Mouse (Mus musculus): ENCODE measurements around the gene Nsun4.
A peak's percentile ranks its signal among the peaks of the same experiment; 100 is the strongest.

Nsun4 gene

DNA sequence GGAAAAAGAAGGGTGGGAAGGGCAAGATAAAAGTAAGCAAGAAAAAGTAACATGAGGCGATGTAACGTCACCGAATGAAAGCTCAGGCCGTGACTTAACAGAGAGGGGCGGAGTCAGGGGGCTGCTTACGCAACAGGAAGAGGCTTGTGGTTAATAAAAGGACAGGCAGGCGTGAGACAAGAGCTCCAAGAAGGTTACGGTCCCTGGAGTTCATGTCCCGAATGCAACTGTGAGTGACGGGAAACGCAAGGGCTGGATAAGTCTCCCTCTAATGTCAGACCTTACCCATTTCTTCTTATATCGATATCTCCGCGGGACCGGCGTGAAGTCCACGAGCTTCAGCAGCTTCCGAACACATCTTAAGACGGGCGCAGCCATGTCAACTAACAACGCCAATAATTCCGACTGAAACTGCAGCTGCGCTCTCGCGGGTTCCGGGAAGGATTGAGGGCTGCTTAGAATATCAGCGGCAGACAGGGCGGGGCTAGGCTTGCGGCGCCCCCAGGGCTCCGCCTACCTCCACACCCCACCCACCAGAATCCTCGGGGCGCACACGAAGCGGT is at the start of gene Nsun4:
Gene Nsun4, minus strand, starts transcription at position 478 of the 563 bp plus-strand sequence.
- peak; percentile 88 for DNase-seq (ENCODE audit: extremely low spot score)

DNA sequence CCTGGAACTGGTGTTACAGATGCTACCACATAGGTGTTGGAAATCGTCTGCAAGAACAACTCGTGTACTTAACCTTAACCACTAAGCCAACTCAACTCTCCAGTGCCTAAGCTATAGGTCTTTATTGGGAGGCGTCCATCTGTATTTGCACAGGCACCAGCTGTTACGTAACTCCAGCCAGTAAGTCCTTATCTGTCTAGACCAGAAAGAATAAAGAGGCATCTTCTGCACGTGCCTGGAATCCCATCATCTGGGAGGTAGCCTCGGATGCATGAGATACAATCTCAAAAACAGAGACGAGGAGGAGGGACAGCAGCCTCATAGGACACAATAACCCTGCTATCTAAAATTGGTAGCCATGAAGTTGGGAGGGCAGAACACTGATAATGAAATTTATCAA is 47.3 kb upstream of the Nsun4 start:
- no peak for DNase-seq (ENCODE audit: extremely low spot score)

DNA sequence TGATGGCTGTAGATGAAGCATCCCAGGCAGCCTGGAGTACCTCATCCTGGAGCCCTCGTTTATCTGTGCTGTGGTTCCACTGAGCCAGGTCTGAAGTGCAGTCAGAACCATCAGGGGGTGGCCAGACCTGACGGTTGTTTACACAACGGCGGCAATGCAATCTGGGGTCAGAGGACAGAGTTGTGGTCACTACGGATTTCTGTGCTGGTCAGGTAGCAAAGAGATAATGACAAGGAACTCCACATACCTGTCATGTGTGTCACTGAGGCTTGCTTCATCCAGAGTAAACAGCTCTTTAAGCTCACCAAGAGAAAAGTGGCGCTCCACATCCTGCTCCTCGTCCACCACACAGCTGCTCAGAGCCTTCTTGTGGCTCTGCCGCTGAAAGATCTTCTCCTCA is 43.5 kb upstream of the Nsun4 start:
- no peak for DNase-seq (ENCODE audit: extremely low spot score)

DNA sequence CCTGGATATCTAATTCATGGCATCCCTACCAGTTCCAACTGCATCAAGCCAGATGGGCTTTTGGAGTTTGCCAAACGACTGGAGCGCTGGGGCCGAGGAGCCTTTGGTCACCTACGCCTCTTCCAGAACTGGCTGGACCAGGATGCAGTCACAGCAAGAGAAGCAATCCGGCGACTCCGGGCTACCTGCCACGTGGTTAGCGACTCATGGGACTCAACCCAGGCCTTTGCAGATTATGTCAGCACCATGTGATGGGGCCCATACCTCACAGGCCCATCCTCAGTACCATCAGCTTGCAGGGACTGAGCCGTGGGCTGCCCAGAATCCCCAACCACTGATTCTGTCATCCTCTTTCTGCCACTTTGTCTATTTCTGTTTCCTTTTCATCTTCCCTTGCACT is 42.6 kb upstream of the Nsun4 start:
- no peak for DNase-seq (ENCODE audit: extremely low spot score)

DNA sequence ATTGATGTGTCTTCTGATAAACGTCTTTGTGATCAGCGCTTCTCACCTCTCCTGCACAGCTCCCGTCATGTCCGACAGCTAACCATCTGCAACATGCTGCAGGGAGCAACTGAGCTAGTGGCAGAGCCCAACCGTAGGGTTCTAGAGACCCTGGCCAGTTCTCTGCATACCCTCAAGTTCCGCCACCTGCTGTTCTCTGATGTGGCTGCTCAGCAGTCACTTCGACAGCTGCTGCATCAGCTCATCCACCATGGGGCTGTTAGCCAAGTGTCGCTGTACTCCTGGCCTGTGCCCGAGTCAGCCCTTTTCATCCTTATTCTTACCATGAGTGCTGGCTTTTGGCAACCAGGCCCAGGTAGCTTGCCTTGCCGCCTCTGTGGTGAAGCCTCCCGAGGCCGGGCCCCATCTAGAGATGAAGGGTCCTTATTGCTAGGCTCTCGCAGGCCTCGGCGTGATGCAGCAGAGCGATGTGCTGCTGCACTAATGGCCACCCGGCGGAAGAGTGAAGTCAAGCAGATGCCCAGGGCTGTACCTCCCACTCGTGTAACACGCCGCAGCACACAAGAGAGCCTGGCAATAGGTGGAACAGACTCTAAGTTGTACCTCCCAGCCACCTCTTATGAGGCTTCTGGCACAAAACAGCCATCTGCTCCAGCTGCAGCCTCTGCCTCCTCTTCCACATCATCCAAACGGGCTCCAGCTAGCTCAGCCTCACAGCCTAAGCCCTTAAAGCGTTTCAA is 35.0 kb upstream of the Nsun4 start:
- DNase-seq (ENCODE audit: extremely low spot score) = no peak

DNA sequence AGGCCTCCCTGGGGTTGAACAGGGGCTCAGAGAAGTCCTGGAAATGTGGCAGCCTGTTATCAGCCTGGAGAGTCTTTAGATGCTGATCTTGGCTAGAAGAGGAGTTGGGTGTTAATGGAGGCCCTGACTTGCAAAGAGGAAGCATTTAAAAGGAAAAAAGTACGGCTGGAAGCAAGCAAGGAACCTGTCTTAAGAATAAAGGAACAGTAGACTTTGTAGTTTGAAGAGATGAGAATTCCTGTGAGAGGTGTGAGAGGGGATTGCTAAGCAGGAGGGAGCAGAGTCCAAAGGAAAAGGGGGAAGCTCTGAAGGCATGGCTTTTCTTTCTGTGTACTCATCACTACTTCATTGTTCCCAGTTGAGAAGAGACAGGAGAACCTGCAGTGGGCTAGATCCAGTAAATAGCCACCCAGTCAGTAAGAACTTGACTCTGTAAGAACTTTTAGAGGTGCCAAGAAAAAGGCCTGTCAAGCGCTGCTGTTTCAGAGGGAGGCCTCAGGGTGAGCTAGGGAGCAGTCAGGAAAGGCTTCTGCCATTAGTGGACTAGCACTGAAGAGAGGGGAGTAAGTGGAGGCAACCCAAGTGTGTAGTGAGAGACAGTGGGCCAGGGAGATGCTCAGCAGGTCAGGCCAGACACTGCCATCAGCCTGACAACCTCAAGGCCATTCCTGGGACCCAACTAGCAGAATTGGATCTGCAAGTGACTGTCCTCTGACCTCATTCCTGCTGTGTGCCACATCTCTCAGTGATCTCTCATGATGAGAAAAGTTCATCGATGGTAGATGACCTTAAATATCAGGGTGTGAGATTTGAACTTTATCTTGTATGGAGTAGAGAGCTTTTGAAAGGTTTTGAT is 23.8 kb upstream of the Nsun4 start:
- no peak for DNase-seq (ENCODE audit: extremely low spot score)

DNA sequence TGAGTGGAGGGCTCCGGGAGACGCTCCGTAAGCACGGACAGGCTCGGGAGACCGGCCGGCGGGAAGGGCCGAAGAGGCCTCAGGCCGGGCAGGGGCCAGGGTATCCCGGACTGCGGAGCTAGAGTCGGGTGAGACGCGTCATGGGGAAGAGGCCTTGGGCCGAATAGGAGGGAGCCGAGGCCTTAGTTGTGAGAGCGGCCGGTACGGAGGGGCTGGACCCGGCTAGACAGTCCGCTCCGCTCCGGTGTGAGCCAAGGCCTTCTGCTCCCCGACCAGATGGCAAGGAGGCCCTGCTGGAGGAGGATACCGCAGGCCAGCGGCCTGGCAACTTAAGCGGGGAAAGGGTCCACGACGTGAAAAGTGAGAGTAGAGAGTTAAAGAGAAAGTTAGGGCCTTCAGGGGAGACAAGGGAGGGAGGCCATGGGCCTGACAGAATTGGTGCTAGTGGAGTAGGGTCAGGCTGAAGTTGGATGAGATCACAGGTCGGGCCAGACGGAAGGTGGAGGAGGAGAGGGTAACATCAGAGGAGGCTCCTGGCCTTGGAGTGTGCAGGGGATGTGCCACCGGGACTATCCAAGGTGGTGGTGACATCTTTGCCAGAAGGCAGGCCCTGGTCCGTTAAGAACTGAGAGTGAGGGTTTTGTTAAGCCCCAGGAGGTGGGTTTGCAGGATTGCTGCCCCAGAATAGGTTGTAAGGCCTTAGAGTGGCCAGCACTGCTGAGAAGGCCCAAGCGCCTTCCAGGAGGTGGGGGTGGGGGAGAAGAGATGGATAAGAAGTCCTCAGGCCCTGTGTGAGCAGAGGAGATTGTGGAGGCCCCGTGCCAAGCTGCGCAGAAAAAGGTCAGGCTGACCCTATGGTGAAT is 22.9 kb upstream of the Nsun4 start:
- DNase-seq (ENCODE audit: extremely low spot score) = peak; percentile 55

DNA sequence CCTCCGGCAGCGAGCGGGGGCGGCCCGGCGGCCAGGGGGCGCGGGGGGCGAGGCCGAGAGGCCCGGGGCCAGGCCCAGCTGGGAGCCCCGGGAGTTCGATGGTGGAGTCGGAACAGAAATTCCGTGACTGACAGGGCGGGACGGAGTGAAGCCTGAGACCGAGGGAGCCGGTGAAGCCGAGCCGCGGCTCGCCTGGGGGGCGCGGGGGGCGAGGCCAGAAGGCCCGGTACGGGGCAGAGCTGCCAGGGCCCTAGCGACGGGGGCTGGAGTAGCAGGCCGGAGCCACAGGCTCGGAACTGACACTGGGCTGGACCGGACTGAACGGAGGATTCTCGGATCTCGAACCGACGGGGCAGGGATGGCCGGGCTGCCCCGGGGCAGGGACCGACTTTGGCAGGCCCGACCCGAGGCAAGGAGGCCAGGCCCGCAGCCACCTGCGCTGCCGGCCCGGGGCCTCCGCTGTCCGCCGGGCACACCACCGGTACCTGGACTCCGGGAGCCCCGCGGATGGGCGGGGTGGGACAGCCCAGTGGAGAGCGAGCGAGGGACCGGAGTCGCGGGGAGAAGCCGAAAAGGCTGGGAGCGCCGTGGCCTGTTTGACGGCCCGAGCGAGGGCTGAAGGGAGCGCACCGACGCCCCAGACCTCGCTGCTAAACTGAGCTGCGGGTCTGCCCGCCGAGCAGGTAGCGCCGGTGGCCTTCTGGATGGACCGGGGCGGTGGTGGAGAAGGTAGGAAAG is 22.1 kb upstream of the Nsun4 start:
- DNase-seq (ENCODE audit: extremely low spot score) = no peak

DNA sequence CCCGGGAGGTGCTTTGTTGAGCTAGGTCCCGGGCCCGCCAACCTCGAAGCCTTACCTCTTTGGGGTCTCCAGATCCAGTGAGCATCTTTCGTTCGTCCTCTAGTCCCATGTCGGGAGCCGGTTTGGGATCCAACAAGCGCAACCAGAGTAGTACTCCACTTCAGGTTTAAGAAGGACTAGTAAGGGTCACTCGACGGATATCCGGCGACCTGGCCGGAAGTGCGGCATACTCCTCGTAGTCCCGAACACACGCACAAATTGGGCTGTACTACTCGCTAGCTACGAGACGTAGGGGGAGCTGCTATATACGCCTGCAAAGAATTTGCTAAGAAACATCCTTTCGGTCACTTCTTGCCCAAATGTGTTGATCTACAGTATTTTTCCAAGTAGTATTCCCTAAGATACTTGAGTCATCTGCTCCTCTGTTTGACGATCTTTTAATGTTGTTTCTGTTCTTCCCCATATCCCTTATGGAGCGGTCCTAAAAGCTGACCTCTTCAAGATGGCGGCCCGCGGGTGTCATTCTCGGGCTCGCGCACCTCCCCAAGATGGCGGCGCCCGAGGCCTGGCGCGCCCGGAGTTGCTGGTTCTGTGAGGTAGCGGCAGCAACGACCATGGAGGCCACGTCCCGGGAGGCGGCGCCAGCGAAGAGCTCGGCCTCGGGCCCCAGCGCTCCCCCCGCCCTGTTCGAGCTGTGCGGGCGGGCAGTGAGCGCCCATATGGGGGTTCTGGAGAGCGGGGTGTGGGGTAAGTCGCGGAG is 21.4 kb upstream of the Nsun4 start, which contains the start of the genes Uqcrh and Lrrc41:
Gene Uqcrh, minus strand, starts transcription at position 211 of the 760 bp plus-strand sequence.
Gene Lrrc41, plus strand, starts transcription at position 409 of the 760 bp plus-strand sequence.
- peak; percentile 96 for DNase-seq (ENCODE audit: extremely low spot score)

DNA sequence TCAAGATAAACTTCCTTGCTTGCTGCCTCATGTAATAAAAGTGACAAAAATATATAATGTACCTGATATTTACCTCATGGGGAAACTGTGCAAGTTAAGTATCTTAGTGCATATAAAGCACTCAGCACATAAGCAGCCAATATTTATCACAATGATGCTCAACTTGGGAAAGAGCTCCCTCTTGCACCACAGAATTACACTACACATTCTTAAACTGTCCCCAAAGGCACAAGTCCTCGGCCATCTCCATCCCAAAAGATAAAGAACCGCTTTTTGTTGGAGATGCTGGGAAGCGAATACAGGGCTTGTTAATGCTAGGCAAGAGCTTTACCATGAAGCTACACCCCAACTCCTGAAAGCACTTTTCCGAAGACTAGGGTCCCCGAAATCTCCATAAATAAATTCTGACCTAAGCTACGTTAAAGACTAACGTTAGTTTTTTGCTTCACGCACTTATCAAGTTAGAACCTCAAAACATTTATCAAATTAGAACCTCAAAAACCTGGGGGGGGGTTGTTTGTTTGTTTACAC is 20.5 kb upstream of the Nsun4 start:
- no peak for DNase-seq (ENCODE audit: extremely low spot score)

DNA sequence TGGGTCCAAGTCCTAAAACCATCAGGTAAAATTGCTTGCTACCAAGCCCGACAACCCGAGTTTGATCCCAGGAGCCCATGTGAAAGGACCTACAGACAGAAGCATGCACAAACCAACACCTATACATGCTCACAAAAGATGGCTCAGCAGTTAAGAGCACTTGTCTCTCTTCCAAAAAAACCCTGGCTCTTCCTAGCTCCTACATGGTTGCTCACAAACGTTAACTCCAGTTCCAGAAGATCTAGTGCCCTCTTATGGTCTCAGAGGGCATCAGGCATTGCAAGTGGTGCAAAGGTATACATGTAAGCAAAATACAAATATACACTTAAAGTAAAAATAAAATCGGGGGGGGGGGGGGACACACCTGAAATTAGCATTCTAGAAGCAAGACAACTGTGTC is 19.5 kb upstream of the Nsun4 start:
- DNase-seq (ENCODE audit: extremely low spot score) = no peak

DNA sequence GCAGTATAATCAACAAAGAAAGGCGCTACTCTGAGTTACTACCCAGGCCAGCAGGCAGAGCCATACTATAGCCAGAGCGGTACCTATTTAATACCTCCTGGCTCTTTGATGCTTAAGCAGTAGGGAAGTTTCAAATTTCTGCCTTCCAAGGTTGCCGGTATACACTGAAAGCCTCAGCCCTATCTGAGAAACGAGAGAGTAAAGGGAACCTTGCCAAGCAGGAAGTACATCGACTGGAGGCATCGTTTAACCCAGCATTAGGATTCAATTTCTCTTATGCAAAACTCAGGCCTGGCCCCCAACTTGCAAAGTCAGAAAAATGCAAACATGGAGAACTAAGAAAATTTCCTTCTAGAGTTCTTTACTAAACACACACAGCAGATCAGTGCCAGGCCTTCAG is 16.4 kb upstream of the Nsun4 start:
- no peak for DNase-seq (ENCODE audit: extremely low spot score)

DNA sequence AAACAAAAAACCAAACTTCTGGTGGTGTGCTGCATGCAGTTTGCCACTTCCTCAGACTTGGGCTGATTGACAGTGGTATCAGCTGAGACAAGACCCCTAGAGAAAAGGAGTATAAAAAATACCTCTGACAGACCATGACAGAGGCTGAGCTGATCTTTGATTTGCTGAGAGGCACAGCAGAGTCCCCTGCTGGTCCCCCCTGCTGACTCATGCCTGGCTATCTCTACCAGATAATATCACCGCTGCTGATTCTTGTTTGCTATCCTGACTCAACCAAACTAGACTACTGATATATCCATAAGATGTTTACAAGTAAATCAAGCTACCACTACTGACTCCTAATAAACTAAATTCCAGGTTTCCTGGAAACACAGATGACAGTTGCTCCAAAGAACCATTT is 10.2 kb upstream of the Nsun4 start:
- no peak for DNase-seq (ENCODE audit: extremely low spot score)

DNA sequence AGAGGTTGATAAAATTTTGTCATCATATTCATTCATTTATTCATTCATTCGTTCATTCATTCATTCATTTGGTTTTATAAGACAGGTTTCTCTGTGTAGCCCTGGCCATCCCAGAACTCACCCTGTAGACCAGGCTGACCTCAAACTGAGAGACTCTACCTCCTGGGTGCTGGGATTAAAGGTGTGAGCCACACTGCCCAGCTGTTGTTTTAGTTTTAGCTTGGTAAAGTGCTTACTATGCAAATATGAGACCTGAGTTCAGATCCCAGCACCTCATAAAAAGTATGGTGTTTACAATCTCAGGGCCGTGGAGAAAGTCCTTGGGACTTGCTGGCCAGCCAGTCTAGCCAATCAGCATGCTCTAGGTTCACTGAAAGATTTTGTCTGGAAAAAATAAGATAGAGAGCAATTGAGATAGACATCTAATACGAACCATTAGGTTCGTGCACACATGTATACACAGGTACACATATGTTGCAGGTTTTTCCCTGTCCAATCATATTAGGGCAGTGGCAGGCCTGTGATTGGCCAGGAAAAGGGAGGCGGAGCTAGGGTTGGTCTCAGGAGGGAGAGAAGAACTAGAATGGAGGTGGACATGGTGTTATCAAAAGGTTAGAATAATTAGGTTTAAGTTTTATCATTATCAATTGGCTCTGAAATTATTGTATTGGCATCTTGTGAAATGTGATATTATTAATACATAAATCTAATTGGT is 5.5 kb upstream of the Nsun4 start:
- no peak for DNase-seq (ENCODE audit: extremely low spot score)

DNA sequence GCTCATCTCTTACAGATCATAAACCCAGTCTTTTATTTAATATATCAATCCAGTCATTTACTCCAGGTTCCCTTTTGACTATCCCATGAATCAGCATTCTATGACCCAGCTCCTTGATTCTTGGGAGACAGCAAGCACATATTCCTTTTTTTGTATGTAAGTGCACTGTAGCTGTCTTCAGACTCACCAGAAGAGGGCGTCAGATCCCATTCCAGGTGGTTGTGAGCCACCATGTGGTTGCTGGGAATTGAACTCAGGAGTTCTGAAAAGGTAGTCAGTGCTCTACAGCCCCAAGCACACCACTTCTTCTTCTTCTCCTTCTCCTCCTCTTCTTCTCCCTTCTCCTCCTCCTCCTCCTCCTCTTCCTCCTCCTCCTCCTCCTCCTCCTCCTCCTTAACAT is 3.9 kb upstream of the Nsun4 start:
- no peak for DNase-seq (ENCODE audit: extremely low spot score)

DNA sequence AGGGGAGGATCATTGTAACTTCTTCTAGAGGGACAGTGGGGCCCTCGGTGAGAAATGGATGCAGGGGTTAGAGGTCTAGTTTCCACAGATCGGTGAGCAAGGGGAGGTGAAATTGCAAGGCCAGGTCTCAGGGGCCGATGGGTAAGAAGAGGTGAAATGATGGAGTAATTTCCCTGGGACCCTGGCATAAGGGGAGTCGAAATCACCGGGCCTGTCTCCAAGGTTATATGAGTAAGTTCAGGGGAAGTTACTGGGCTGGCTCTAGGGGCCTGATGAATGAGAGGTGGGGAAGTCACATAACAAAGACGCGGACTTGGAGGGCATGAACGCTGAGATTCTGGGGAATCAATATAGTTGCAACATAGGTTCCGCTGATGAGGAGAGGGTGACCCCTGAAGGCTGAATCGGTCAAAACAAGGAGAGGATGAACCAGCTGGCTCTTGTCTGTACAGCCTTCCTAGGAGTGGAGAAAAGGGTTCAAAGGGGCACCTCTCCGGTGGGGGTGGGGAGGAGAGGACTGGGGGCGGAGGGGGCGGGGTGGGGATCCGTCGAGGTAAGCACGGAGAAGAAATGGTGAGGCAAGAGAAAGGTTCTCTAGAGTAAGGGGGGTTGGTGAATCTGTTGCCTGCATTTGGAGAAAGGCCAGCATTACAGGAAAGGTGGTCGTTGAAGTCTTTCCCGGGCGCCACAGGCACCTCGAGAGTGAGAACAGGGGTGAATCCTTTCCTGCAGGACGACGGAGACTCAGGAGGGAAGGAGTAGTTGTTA is 966 bp downstream of the Nsun4 start:
- DNase-seq (ENCODE audit: extremely low spot score) = peak; percentile 69

DNA sequence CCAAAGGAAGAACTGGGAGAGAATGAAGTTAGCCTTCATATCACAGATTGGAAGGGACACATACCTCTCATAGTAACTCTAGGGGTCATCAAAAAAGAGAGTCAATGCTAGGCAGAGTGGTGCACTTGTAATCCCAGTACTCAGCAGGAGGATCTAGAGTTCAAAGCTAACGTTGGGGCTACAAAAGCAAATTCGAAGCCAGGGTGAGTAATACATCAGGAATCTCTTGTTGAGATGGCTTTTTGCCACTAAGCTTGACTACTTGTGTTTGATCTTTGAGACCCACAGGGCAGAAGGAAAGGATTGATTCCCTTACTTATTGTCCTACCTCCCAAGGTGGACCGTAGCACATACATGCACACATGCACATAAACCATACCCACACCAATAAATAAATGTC is 4.5 kb downstream of the Nsun4 start:
- no peak for DNase-seq (ENCODE audit: extremely low spot score)

DNA sequence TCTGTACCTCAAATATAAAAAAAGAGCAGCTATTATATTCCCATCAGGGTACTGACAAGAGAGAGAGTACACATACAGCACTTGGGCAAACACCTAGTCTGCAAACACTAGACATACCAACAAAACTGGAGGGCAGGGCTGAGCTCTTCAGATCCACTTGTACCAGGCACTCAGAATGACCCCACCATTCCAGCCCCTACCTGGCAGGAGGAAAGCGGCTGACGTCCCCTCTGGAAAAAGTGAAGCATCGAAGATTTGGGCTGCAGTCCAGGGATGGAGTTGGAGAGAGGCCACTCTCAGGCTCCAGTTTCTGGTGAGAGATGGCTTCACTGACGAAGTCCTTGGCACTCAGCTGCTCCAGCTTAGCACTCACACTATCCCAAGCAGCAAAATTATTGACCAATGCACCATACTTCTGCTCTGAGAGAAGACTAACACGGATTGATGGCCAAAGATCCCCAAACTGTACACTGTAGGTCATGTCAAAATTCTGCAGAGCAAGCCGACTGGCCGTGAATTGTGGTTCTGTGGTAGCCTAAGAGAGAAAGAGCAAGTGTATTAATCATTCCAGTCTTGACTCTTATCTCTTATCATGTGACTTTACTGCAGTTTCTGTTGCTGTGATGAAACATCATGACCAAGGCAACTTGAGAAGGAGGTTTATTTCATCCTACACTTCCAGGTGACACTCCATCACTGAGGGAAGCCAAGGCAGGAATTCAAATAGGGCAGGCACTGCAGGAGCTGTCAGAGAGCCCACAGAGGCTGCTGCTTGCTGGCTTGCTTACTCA is 5.4 kb downstream of the Nsun4 start:
- DNase-seq (ENCODE audit: extremely low spot score) = no peak

All from embryo, embryonic 9.5 days (tissue).